Mouse (Mus musculus) CH12.LX (cell line): ENCODE results near the gene Rnaset2a. TPM values are rescaled to one million over a fixed set of nuclear protein-coding genes. Genes with fewer than 3 reads are reported as not detected.

Source experiments
- DNase-seq: peaks from one replicate; pipeline ENCODE4 v3.0.0-alpha.2; 2013; ENCODE audit errors: extremely low read depth
- H3K27ac ChIP-seq: 2 replicates; pipeline ENCODE4 v1.5.1; 2012; ENCODE audit warnings: low read depth, mild to moderate bottlenecking, control low read depth, moderate library complexity; ENCODE audit not compliant: insufficient read depth
- H3K27me3 ChIP-seq: replicated peaks from 2 replicates; pipeline ENCODE3; 2012; ENCODE audit warnings: inconsistent platforms
- H3K36me3 ChIP-seq, 2 experiments: replicated peaks in 1 of 2; 2 replicates each; pipeline versions ENCODE3 to v1.6.1; 2012; ENCODE audit warnings: inconsistent platforms in 1 of 2, low read length in 1 of 2, mild to moderate bottlenecking in 1 of 2, mixed read lengths in 1 of 2, moderate library complexity in 1 of 2; ENCODE audit not compliant: control insufficient read depth in 1 of 2, insufficient read depth in 1 of 2
- H3K4me1 ChIP-seq, 2 experiments: 2 replicates each; pipeline ENCODE4 v1.6.1; 2012; ENCODE audit warnings: inconsistent platforms in 1 of 2, moderate library complexity in 1 of 2; ENCODE audit not compliant: insufficient read depth in 2 of 2, control insufficient read depth in 1 of 2
- H3K4me2 ChIP-seq: 2 replicates; pipeline ENCODE4 v1.6.1; 2012; ENCODE audit warnings: low read depth, mild to moderate bottlenecking, control low read depth; ENCODE audit not compliant: poor library complexity, insufficient read depth, severe bottlenecking
- H3K4me3 ChIP-seq, 3 experiments: fragments of 150-350 bp in 1 of 3; sonication (generic) in 1 of 3; replicated peaks in 1 of 3; 2 replicates each; pipeline versions ENCODE3 to v1.5.1; 2011 to 2012; ENCODE audit warnings: low read depth in 2 of 3, low read length in 2 of 3, mild to moderate bottlenecking in 2 of 3, moderate library complexity in 2 of 3, control low read depth in 1 of 3, improper control_type of control experiment in 1 of 3, inconsistent platforms in 1 of 3, mixed read lengths in 1 of 3; ENCODE audit not compliant: poor library complexity in 1 of 3
- H3K79me2 ChIP-seq: replicated peaks from 2 replicates; pipeline ENCODE4 v1.6.1; 2012; ENCODE audit warnings: mild to moderate bottlenecking, moderate library complexity; ENCODE audit not compliant: control insufficient read depth, poor library complexity, insufficient read depth, severe bottlenecking; ENCODE audit errors: extremely low read depth
- H3K9ac ChIP-seq: 2 replicates; pipeline ENCODE4 v1.6.1; 2012; ENCODE audit warnings: low read depth, mild to moderate bottlenecking, control low read depth, moderate library complexity; ENCODE audit not compliant: insufficient read depth
- H3K9me3 ChIP-seq: replicated peaks from 2 replicates; pipeline ENCODE3; 2012; ENCODE audit warnings: low read length, inconsistent platforms, mixed read lengths
- BHLHE40 ChIP-seq: IDR thresholded peaks from 2 replicates; pipeline ENCODE4 v1.6.1; 2011; ENCODE audit warnings: mild to moderate bottlenecking, low read depth, low read length, improper control_type of control experiment
- CHD1 ChIP-seq: IDR thresholded peaks from 2 replicates; pipeline ENCODE4 v1.6.1; 2012; ENCODE audit warnings: low read depth, low read length, improper control_type of control experiment, inconsistent platforms
- CTCF ChIP-seq, 2 experiments: IDR thresholded peaks in 1 of 2; conservative IDR thresholded peaks in 1 of 2; 2 replicates each; pipeline ENCODE4 v1.5.1; 2011 to 2012; ENCODE audit warnings: low read depth in 2 of 2, low read length in 2 of 2, improper control_type of control experiment in 1 of 2, inconsistent platforms in 1 of 2, mild to moderate bottlenecking in 1 of 2, moderate library complexity in 1 of 2
- ELF1 ChIP-seq: IDR thresholded peaks from 2 replicates; pipeline ENCODE4 v1.6.1; 2014; ENCODE audit warnings: low read depth, mild to moderate bottlenecking, inconsistent platforms, low read length, improper control_type of control experiment
- EP300 ChIP-seq: IDR thresholded peaks from 2 replicates; pipeline ENCODE4 v1.6.1; 2011; ENCODE audit warnings: low read length, improper control_type of control experiment
- IRF4 ChIP-seq: IDR thresholded peaks from 2 replicates; pipeline ENCODE4 v1.6.1; 2014; ENCODE audit warnings: low read depth, mild to moderate bottlenecking, inconsistent platforms, low read length, improper control_type of control experiment
- JUN ChIP-seq: IDR thresholded peaks from 2 replicates; pipeline ENCODE4 v1.6.1; 2011; ENCODE audit warnings: low read depth, mild to moderate bottlenecking, low read length, improper control_type of control experiment, moderate library complexity; ENCODE audit not compliant: insufficient read depth
- MAFK ChIP-seq: IDR thresholded peaks from 2 replicates; pipeline ENCODE4 v1.6.1; 2011; ENCODE audit warnings: low read length, improper control_type of control experiment; ENCODE audit not compliant: insufficient replicate concordance
- MAZ ChIP-seq: IDR thresholded peaks from 2 replicates; pipeline ENCODE4 v1.6.1; 2012; ENCODE audit warnings: low read depth, mild to moderate bottlenecking, inconsistent platforms, low read length, improper control_type of control experiment, moderate library complexity
- MXI1 ChIP-seq: IDR thresholded peaks from 2 replicates; pipeline ENCODE4 v1.6.1; 2011; ENCODE audit warnings: mild to moderate bottlenecking, low read depth, low read length, improper control_type of control experiment
- MYC ChIP-seq: IDR thresholded peaks from 2 replicates; pipeline ENCODE4 v1.6.1; 2011; ENCODE audit warnings: low read depth, mild to moderate bottlenecking, improper control_type of control experiment, low read length
- NRF1 ChIP-seq: IDR thresholded peaks from 2 replicates; pipeline ENCODE4 v1.6.1; 2014; ENCODE audit warnings: low read depth, mild to moderate bottlenecking, inconsistent platforms, low read length, improper control_type of control experiment, moderate library complexity
- RAD21 ChIP-seq: IDR thresholded peaks from 2 replicates; pipeline ENCODE4 v1.6.1; 2011; ENCODE audit warnings: low read depth, mild to moderate bottlenecking, low read length, improper control_type of control experiment, moderate library complexity
- RCOR1 ChIP-seq: conservative IDR thresholded peaks from 2 replicates; pipeline ENCODE4 v1.6.1; 2012; ENCODE audit warnings: low read depth, mild to moderate bottlenecking, inconsistent platforms, low read length, improper control_type of control experiment
- SMC3 ChIP-seq: IDR thresholded peaks from 2 replicates; pipeline ENCODE4 v1.6.1; 2011; ENCODE audit warnings: low read depth, low read length, improper control_type of control experiment
- USF1 ChIP-seq: IDR thresholded peaks from 2 replicates; pipeline ENCODE4 v1.6.1; 2014; ENCODE audit warnings: low read depth, mild to moderate bottlenecking, inconsistent platforms, low read length, improper control_type of control experiment
- ZKSCAN1 ChIP-seq: IDR thresholded peaks from 2 replicates; pipeline ENCODE4 v1.6.1; 2012; ENCODE audit warnings: low read depth, inconsistent platforms, low read length, improper control_type of control experiment, borderline replicate concordance
- ZNF384 ChIP-seq: IDR thresholded peaks from 2 replicates; pipeline ENCODE4 v1.6.1; 2012; ENCODE audit warnings: low read depth, low read length, improper control_type of control experiment, inconsistent platforms
- dilution Hi-C: fragments of 300-500 bp; cut with MboI; formaldehyde crosslinking; loops from 2 replicates; pipeline ENCODE4 v1.14.3; 2020; ENCODE audit warnings: low sequenced_read_pairs; ENCODE audit not compliant: extremely low pct_unique_long_range_greater_than_20kb, extremely low pct_ligation_motif_present
- in situ Hi-C: fragments of 300-500 bp; cut with MboI; formaldehyde crosslinking; loops from 3 replicates; pipeline ENCODE4 v1.14.3; 2019; ENCODE audit warnings: low sequenced_read_pairs, low pct_ligation_motif_present, low pct_unique_long_range_greater_than_20kb, mixed read lengths
- polyA plus RNA-seq: library from polyadenylated mRNA; unstranded; fragments of >175 nt; gene quantifications from 2 replicates; pipeline ENCODE4 v1.2.1, GENCODE M21; 2012; ENCODE audit warnings: low read depth; ENCODE audit not compliant: insufficient read length
- total RNA-seq, 2 experiments: library from RNA; depleted of rRNA; stranded (reverse); fragments of 300-350 nt in 1 of 2; fragments of >200 nt in 1 of 2; gene quantifications; 2 replicates each; pipeline ENCODE4 v1.2.3; 2012 to 2014

Rnaset2a gene
- total and polyA plus RNA-seq, 3 experiments = 17.0 to 53.2 (median 22.1) TPM

- no peak overlapping the region for H3K9ac ChIP-seq
- no peaks in the 10 kb centered on the region for H3K79me2 ChIP-seq
- H3K4me2 ChIP-seq = no peak overlapping the region
- no peaks in the 10 kb centered on the region for H3K27me3 ChIP-seq
- peaks cover 0 to 5% of the 10 kb centered on the region in 2 experiments; a peak in 1 of 4 replicates for H3K4me1 ChIP-seq
- H3K4me3 ChIP-seq = no peak overlapping the region
- no peak overlapping the region for H3K27ac ChIP-seq
- H3K9me3 ChIP-seq = no peaks in the 10 kb centered on the region
- H3K36me3 ChIP-seq = peaks cover 60 to 89% of the 10 kb centered on the region in 2 experiments
- in situ Hi-C loops = no loop called here
- dilution Hi-C loops = no loop called here
- no peak for TF ChIP-seq BHLHE40
- TF ChIP-seq SMC3 = no peak
- TF ChIP-seq MAZ = no peak
- no peak for TF ChIP-seq MYC
- no peak for TF ChIP-seq ZNF384
- no peak for TF ChIP-seq MXI1
- no peak for TF ChIP-seq JUN
- no peak for TF ChIP-seq CHD1
- no peak for TF ChIP-seq RCOR1
- no peak for TF ChIP-seq NRF1
- no peak for TF ChIP-seq RAD21
- TF ChIP-seq USF1 = no peak
- TF ChIP-seq ZKSCAN1 = no peak
- DNase-seq = no peak
These were observed 35.9 kb upstream of the Rnaset2a start for GRCm38 (mm10) chr17:8183815-8184214.

- dilution Hi-C loops (no loop called here), in situ Hi-C loops (no loop called here)
- H3K9ac ChIP-seq = no peak overlapping the region
- H3K36me3 ChIP-seq = peaks cover 57 to 87% of the 10 kb centered on the region in 2 experiments
- no peaks in the 10 kb centered on the region for H3K27me3 ChIP-seq
- H3K4me3 ChIP-seq = no peak overlapping the region
- TF ChIP-seq JUN (no peak), CTCF (conservative IDR thresholded peaks at IDR 0.05 in 1 of 2, IDR thresholded peaks at IDR 0.05 in 1 of 2; ENCODE audit: low read depth in 2 of 2, low read length in 2 of 2) (no peak), MAFK (no peak), USF1 (no peak), EP300 (no peak), SMC3 (no peak), IRF4 (no peak), ELF1 (no peak)
- H3K79me2 ChIP-seq = no peaks in the 10 kb centered on the region
- H3K9me3 ChIP-seq = no peaks in the 10 kb centered on the region
- H3K4me1 ChIP-seq = peaks cover 0 to 2% of the 10 kb centered on the region in 2 experiments; a peak in 1 of 4 replicates
- H3K27ac ChIP-seq = no peak overlapping the region
- no peak for DNase-seq
- H3K4me2 ChIP-seq = no peak overlapping the region
These were observed 29.2 kb upstream of the Rnaset2a start for GRCm38 (mm10) chr17:8177090-8177489.
